Mouse (Mus musculus) cerebellum, adult 2 months (tissue): ENCODE data around the gene Il18r1.

Experiments
- CTCF ChIP-seq: fragments of 200-500 bp; IDR thresholded peaks from 2 replicates; pipeline ENCODE4 v1.5.1; 2011; ENCODE audit warnings: low read depth, mild to moderate bottlenecking, control low read depth, low read length, moderate library complexity, borderline replicate concordance; ENCODE audit not compliant: insufficient read depth
- POLR2A ChIP-seq: fragments of 200-500 bp; IDR thresholded peaks from 2 replicates; pipeline ENCODE4 v1.6.1; 2011; ENCODE audit warnings: low read length, control low read depth, borderline replicate concordance; ENCODE audit not compliant: insufficient read depth

GRCm38 (mm10) chr1:40423892-40424291 lies 41.5 kb upstream of the Il18r1 start:
- no peak for TF ChIP-seq CTCF
- no peak for TF ChIP-seq POLR2A
